Mouse (Mus musculus) spleen, adult 2 months (tissue): ENCODE data around the gene Arih1.

Source experiments
- CTCF ChIP-seq: fragments of 200-500 bp; IDR thresholded peaks from 2 replicates; pipeline ENCODE4 v1.5.1; 2011; ENCODE audit warnings: mild to moderate bottlenecking, inconsistent platforms; ENCODE audit not compliant: insufficient read depth, insufficient read length, insufficient replicate concordance; ENCODE audit errors: extremely low read depth
- POLR2A ChIP-seq: fragments of 200-500 bp; IDR thresholded peaks from 2 replicates; pipeline ENCODE4 v1.6.1; 2011; ENCODE audit warnings: low read depth, low read length, inconsistent platforms

- TF ChIP-seq POLR2A (no peak), CTCF (no peak)
Observed at GRCm38 (mm10) chr9:59476617-59477016, 9.8 kb downstream of the Arih1 start.
